Mouse (Mus musculus) kidney, embryonic 14.5 days (tissue): Measurements from ENCODE around the gene Pgm1. TPM values are rescaled to one million over a fixed set of nuclear protein-coding genes. Genes with fewer than 3 reads are reported as not detected.

Experiments used
- ATAC-seq: fragments of 200-750 bp; cut with Nextera tagmentation; 2 replicates; pipeline ENCODE4 v1.8.0; 2017; ENCODE audit warnings: moderate number of reproducible peaks, mild to moderate bottlenecking, moderate TSS enrichment, moderate library complexity; ENCODE audit not compliant: low FRiP score, low TSS enrichment
- H3K27ac ChIP-seq: fragments of 300-500 bp; sonication (generic); 2 replicates; pipeline ENCODE4 v1.5.1; 2014; ENCODE audit warnings: low read depth, mild to moderate bottlenecking, low read length, moderate library complexity, mixed read lengths
- H3K27me3 ChIP-seq: fragments of 300-500 bp; sonication (generic); 2 replicates; pipeline ENCODE4 v1.6.1; 2014; ENCODE audit warnings: mild to moderate bottlenecking, low read length; ENCODE audit not compliant: control insufficient read depth, insufficient read depth
- H3K36me3 ChIP-seq: fragments of 300-500 bp; sonication (generic); 2 replicates; pipeline ENCODE4 v1.6.1; 2014; ENCODE audit warnings: low read length, mixed read lengths; ENCODE audit not compliant: control insufficient read depth, insufficient read depth
- H3K4me1 ChIP-seq: fragments of 300-500 bp; sonication (generic); 2 replicates; pipeline ENCODE4 v1.6.1; 2014; ENCODE audit warnings: low read length, mixed read lengths; ENCODE audit not compliant: control insufficient read depth, insufficient read depth
- H3K4me2 ChIP-seq: fragments of 300-500 bp; sonication (generic); replicated peaks from 2 replicates; pipeline ENCODE4 v1.6.1; 2014; ENCODE audit warnings: low read depth, mild to moderate bottlenecking, low read length
- H3K4me3 ChIP-seq: fragments of 300-500 bp; sonication (generic); 2 replicates; pipeline ENCODE4 v1.5.1; 2014; ENCODE audit warnings: mild to moderate bottlenecking, low read length
- H3K9ac ChIP-seq: fragments of 300-500 bp; sonication (generic); 2 replicates; pipeline ENCODE4 v1.6.1; 2014; ENCODE audit warnings: low read depth, mild to moderate bottlenecking, low read length, moderate library complexity
- H3K9me3 ChIP-seq: fragments of 300-500 bp; sonication (generic); 2 replicates; pipeline ENCODE4 v1.6.1; 2016; ENCODE audit warnings: low read length; ENCODE audit not compliant: control insufficient read depth
- WGBS: fragments of 180-500 bp; shearing (Covaris S2); extraction: QIAGEN DNeasy Blood & Tissue Kit; methylation state at CpG from one replicate; pipeline ENCODE4 v1.1.7; 2014; 5-methylcytosine and 5-hydroxymethylcytosine counted together
- polyA plus RNA-seq: library from polyadenylated mRNA; unstranded; fragments of >200 nt; fragmentation: Nextera tagmentation; extraction: Ambion mirVana; gene quantifications from 2 replicates; pipeline ENCODE4 v1.2.1, GENCODE M21; 2014

Gene Pgm1
- polyA plus RNA-seq, 1 experiment from 2014 or later: 58.3 TPM

- WGBS: 74% methylated on average over 3 of the region's 3 CpGs
- Histone ChIP-seq H3K4me2 (no peak overlapping the region), H3K9ac (no peak overlapping the region), H3K4me3 (no peak overlapping the region), H3K27ac (no peak overlapping the region), H3K27me3 (no peaks in the 10 kb centered on the region), H3K36me3 (no peaks in the 10 kb centered on the region), H3K9me3 (no peaks in the 10 kb centered on the region), H3K4me1 (0 out of 2 replicates have a peak, but pooled peaks cover 6% of the 10 kb centered on the region)
- ATAC-seq: no peak
Measured at GRCm38 (mm10) chr4:100011563-100011962, 82.3 kb downstream of the Pgm1 start.

GRCm38 (mm10) chr4:100012361-100013035 is 83.3 kb downstream of the Pgm1 start:
- Histone ChIP-seq H3K27me3 (no peaks in the 10 kb centered on the region), H3K9me3 (no peaks in the 10 kb centered on the region), H3K4me1 (0 out of 2 replicates have a peak, but pooled peaks cover 6% of the 10 kb centered on the region), H3K4me2 (no peak overlapping the region), H3K4me3 (no peak overlapping the region), H3K9ac (no peak overlapping the region), H3K27ac (no peak overlapping the region), H3K36me3 (no peaks in the 10 kb centered on the region)
- ATAC-seq: no peak
- WGBS: 76% methylated on average over 8 of the region's 8 CpGs

GRCm38 (mm10) chr4:100027773-100028172 is 98.6 kb downstream of the Pgm1 start:
- ATAC-seq: no peak
- no peaks in the 10 kb centered on the region for H3K27me3 ChIP-seq

GRCm38 (mm10) chr4:100028641-100029040 is 99.4 kb downstream of the Pgm1 start:
- Histone ChIP-seq H3K9ac (no peak overlapping the region), H3K27me3 (no peaks in the 10 kb centered on the region), H3K4me3 (no peak overlapping the region), H3K9me3 (no peaks in the 10 kb centered on the region), H3K27ac (no peak overlapping the region), H3K36me3 (no peaks in the 10 kb centered on the region), H3K4me1 (no peaks in the 10 kb centered on the region; the same call in 1 of the 2 replicates), H3K4me2 (no peak overlapping the region)
- no peak for ATAC-seq
- 10% methylated on average over 3 of the region's 3 CpGs for WGBS

More at GRCm38 (mm10) chr4:100027773-100028172, 98.6 kb downstream of the Pgm1 start:
- Histone ChIP-seq H3K9me3 (no peaks in the 10 kb centered on the region), H3K27ac (no peak overlapping the region), H3K9ac (no peak overlapping the region), H3K4me3 (no peak overlapping the region), H3K36me3 (no peaks in the 10 kb centered on the region), H3K4me1 (no peaks in the 10 kb centered on the region), H3K4me2 (no peak overlapping the region)
- WGBS: 31% methylated on average over 3 of the region's 3 CpGs

- no peaks in the 10 kb centered on the region for H3K9me3 ChIP-seq
- H3K4me1 ChIP-seq: no peaks in the 10 kb centered on the region; the same call in 1 of the 2 replicates
- WGBS: 56% methylated on average over 6 of the region's 6 CpGs
- no peaks in the 10 kb centered on the region for H3K36me3 ChIP-seq
- H3K4me3 ChIP-seq: no peak overlapping the region
- no peak overlapping the region for H3K9ac ChIP-seq
- H3K27me3 ChIP-seq: no peaks in the 10 kb centered on the region
- no peak overlapping the region for H3K4me2 ChIP-seq
- no peak for ATAC-seq
- H3K27ac ChIP-seq: no peak overlapping the region
Measured at GRCm38 (mm10) chr4:100031270-100031669, 102.1 kb downstream of the Pgm1 start.

GRCm38 (mm10) chr4:100032608-100033007 is 103.4 kb downstream of the Pgm1 start:
- H3K9ac ChIP-seq: no peak overlapping the region
- H3K36me3 ChIP-seq: no peaks in the 10 kb centered on the region
- H3K4me1 ChIP-seq: no peaks in the 10 kb centered on the region; the same call in 1 of the 2 replicates
- H3K27ac ChIP-seq: no peak overlapping the region
- WGBS: 92% methylated on average over 7 of the region's 7 CpGs
- H3K27me3 ChIP-seq: no peaks in the 10 kb centered on the region
- no peak overlapping the region for H3K4me3 ChIP-seq
- H3K9me3 ChIP-seq: no peaks in the 10 kb centered on the region
- no peak overlapping the region for H3K4me2 ChIP-seq
- ATAC-seq: no peak

GRCm38 (mm10) chr4:100033944-100034343 is 104.7 kb downstream of the Pgm1 start:
- 60% methylated on average over 4 of the region's 4 CpGs for WGBS
- Histone ChIP-seq H3K9ac (no peak overlapping the region), H3K9me3 (no peaks in the 10 kb centered on the region), H3K4me3 (no peak overlapping the region), H3K36me3 (no peaks in the 10 kb centered on the region), H3K4me1 (no peaks in the 10 kb centered on the region; the same call in 1 of the 2 replicates), H3K4me2 (no peak overlapping the region), H3K27me3 (no peaks in the 10 kb centered on the region), H3K27ac (no peak overlapping the region)
- no peak for ATAC-seq

GRCm38 (mm10) chr4:100034971-100035370 is 105.8 kb downstream of the Pgm1 start:
- no peak overlapping the region for H3K9ac ChIP-seq
- WGBS: 78% methylated on average over 6 of the region's 6 CpGs
- H3K36me3 ChIP-seq: no peaks in the 10 kb centered on the region
- H3K27ac ChIP-seq: no peak overlapping the region
- no peak for ATAC-seq
- no peaks in the 10 kb centered on the region; the same call in 1 of the 2 replicates for H3K4me1 ChIP-seq
- no peak overlapping the region for H3K4me2 ChIP-seq
- no peaks in the 10 kb centered on the region for H3K27me3 ChIP-seq
- no peak overlapping the region for H3K4me3 ChIP-seq
- H3K9me3 ChIP-seq: no peaks in the 10 kb centered on the region

- no peak overlapping the region for H3K4me3 ChIP-seq
- 45% methylated on average over 16 of the region's 16 CpGs for WGBS
- no peak overlapping the region for H3K27ac ChIP-seq
- no peak for ATAC-seq
- H3K4me2 ChIP-seq: no peak overlapping the region
- no peaks in the 10 kb centered on the region for H3K9me3 ChIP-seq
- no peak overlapping the region for H3K9ac ChIP-seq
- no peaks in the 10 kb centered on the region; the same call in 1 of the 2 replicates for H3K4me1 ChIP-seq
- no peaks in the 10 kb centered on the region for H3K27me3 ChIP-seq
- no peaks in the 10 kb centered on the region for H3K36me3 ChIP-seq
Measured at GRCm38 (mm10) chr4:100035919-100036554, 106.8 kb downstream of the Pgm1 start.
